Mouse (Mus musculus): ENCODE results near the gene Txnrd2.

DNA sequence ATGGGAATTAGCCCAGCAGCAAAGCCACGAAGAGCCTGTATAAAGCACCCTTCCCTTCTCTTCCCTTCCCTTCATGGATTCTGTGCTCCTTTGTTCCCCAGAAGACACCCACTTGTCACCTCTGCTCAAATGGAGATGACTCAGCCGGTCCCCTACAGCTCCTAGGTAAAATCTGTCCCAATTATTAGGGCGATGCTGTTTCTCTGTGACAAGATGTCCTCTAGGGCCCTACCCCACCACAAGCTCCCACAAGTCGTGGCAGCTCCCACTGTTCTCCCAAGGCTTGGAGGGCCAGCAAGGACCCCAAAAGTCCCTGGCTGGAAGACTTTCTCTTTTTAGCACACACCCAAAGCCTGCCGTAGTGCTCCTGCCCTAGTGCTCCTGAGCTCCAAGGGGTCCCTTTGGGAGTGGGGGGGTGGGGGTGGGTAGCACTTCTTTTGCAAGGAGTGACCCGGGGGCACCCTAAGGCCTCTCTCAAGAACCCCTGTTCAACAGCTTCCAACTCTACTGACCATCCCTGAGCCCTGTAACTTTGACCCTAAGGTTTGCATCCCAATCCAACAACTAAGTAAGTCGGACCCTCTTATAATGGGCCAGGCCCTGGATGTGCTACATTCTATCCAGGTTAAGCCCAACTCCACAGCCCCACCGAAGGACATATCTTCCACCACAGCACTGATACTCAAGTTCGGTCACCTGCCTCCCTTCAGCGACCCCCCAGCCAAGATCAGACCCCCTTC lies 539 bp upstream of the Txnrd2 start:
- TF ChIP-seq MAFK (IDR thresholded peaks at IDR 0.05; ENCODE audit: insufficient read depth, low read depth, low read length) (no peak), HCFC1 (IDR thresholded peaks at IDR 0.05; ENCODE audit: borderline replicate concordance, insufficient read depth, low read length) (no peak), ZC3H11A (IDR thresholded peaks at IDR 0.05; ENCODE audit: borderline replicate concordance, low read depth, low read length) (no peak)

Data from ES-E14 (cell line).